Mouse (Mus musculus) thymus, postnatal 14 days (tissue): ENCODE measurements around the gene Arhgef2.

Source experiments
- DNase-seq: peaks from one replicate; pipeline ENCODE4 v3.0.0; 2021

The Arhgef2 gene

GRCm38 (mm10) chr3:88622113-88622940, 16.6 kb downstream of the Arhgef2 start:
- peak; percentile 68 for DNase-seq

DNA sequence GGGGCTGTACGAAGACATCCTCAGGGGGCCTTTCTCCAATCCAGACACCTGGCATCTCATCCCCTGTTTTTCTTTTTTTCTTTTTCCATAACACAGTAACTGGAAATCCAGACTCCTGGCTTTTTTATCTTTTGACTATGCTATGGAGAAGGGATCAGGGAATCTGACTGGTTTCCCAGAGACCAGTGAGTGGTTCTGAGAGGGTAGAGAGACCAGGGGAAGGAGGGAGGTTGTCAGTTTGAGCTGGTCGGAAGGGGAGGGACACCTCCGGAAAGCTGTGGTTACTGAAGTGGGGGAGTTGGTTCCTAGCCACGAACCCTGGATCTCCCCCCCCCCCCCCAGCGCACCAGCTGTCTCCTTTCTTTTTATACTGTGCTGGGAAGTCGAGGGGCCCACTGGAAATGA, 17.2 kb downstream of the Arhgef2 start:
- DNase-seq, result peak; percentile 63

GRCm38 (mm10) chr3:88623346-88624135, 17.8 kb downstream of the Arhgef2 start:
- DNase-seq, result peak; percentile 47

GRCm38 (mm10) chr3:88624324-88624723, 18.6 kb downstream of the Arhgef2 start:
- no peak for DNase-seq

DNA sequence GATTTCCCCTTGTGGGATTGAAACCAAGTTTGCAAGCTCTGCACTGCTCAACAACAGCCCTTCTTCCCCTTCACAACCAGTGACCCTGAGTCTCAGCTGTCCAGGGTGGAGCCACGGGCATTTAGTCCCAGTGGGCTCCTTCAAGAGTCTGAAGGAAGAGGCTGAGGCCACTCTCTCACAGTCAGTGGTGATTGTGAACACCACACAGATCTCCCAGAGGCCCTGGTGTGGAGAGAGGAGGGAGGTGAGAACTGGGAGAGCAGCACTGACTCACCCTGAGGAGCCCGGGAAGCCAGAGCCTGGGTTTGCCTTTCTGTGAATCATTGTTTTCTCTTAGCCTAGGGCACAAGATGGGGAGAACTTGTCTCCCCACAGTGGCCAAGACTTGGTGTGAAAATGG, 19.2 kb downstream of the Arhgef2 start:
- DNase-seq, result no peak

- DNase-seq, result no peak
Observed at GRCm38 (mm10) chr3:88625531-88625930, 19.8 kb downstream of the Arhgef2 start.

- DNase-seq, result no peak
Observed at GRCm38 (mm10) chr3:88626316-88626715, 20.6 kb downstream of the Arhgef2 start.

DNA sequence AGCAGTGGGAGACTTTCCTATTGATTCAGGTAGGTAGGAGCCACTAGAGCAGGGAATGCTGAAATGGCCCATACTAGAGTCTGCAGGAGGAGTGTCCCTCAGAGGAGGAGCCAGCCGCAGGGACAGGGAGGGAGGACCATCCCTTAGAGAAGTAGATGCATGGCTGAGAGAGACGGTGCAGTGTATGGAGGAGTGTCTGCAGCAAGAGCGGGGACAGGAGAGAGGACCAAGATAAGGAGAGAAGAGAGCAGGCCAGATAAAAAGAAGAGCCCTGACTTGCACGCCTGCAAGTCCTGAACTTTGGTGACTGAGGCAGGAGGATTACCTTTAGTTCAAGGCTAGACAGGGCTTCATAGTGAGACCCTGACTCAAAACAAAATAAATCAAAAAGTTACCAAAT, 21.3 kb downstream of the Arhgef2 start:
- no peak for DNase-seq

- DNase-seq, result no peak
Observed at GRCm38 (mm10) chr3:88627535-88627934, 21.8 kb downstream of the Arhgef2 start.

- DNase-seq, result no peak
Observed at GRCm38 (mm10) chr3:88628766-88629165, 23.0 kb downstream of the Arhgef2 start.

DNA sequence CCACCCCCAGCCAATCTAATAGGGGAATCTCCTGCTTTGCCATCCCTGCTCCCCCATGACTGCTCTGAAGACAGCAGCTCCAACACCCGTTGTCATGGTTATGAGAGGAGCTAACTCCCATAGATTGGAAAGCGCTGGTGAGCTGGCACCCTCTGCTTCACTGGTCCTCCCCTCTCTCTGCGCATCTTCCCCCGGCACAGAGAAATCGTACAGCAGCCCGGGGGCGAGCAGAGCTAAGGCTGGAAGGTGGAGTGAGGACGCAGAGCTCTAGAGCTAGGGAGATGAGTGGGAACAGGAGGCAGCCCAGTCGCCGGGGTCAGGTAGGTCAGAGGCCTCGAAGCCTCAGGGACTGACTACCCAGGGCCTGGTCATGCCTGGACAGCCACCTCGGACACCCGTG, 23.5 kb downstream of the Arhgef2 start:
- no peak for DNase-seq

DNA sequence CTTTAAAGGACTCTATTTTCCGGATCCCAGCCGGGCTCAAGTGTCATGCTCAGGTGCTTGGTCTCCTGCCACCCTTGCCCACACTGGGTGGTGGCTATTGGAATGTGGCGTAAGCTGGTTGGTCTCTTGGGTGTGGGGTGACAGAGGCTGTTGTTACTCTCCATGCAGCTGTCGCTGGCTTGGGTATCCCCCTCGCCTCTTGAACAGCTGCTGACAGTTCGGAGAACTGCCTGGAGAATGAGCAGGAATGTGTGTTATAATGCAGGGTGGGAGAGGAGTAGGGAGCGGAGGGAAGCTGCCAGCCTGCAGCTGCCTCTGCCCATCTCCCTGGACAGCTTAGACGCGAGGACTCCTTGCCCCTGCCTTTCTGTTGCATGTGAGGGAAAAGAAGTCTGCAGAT, 24.3 kb downstream of the Arhgef2 start:
- DNase-seq, result no peak

DNA sequence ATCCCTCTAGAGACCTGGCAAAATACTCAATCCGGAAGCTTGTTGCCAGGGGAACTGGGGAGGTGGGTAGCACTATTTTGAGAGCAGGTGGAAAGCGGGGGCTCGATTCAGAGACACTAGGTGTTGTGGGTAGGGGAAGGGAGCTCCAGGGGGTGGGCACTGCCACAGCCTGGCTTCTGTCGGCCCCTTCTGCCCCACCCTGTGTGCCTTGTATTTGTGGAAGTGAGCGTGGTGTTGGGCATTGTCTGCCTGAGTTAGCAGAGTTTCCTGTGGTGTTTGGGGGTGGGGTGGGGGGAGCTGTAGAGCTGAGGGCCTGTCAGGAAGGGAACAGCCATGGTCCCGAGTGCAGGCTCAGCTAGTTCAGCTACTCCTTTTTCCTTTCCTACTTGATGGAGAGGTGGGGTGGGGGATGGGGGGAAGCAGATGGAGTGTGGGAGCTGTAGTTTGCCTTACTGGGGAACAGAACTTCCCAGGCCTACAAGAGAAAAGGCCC, 25.1 kb downstream of the Arhgef2 start:
- DNase-seq, result no peak

DNA sequence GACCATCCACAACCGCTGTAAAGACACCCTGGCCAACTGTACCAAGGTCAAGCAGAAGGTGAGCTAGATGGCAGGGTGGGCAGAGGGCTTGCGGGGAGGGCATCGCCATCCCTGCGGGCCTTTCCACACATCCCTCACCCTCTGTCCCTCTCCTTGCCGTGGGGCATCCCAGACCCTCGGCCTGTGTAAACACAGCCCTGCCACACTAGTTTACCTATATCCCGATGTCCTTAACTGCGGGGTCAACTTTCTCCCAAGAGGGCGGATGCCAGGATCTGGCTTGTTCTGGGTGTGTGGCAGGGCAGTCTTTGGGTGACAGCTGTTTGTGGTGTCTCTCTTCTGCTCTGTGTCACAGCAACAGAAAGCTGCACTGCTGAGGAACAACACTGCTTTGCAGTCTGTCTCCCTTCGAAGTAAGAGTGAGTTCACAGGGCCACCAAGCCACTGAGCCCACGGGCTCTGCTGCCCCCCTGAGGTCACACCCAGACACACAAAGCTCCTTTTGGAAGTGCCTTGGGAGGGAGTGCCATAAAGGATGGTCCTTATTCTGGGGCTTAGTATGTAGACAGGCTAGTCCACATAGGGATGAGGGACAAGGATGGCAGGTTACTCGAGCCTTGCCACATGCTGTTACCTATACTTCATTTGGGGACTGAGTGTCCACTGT, 26.3 kb downstream of the Arhgef2 start:
- peak; percentile 38 for DNase-seq

DNA sequence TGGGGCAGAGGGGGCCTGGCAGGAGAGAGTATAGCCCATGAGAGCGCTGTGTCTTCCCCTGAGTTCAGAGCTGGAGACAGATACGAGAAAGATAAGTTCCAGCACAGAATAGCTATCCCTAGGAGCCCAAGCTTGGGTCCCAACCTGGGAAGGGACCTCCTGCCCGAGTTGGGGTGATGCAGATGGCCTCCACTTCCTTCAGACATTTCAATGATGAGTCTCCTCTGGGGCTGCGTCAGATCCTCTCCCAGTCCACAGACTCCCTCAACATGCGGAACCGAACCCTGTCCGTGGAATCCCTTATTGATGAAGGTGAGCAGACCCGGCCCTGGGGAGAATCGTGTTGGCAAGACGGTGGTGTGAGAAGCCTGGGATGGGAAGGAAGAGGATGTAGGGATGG, 27.3 kb downstream of the Arhgef2 start:
- no peak for DNase-seq

- no peak for DNase-seq
Observed at GRCm38 (mm10) chr3:88635506-88636275, 29.9 kb downstream of the Arhgef2 start.

GRCm38 (mm10) chr3:88636555-88636986, 30.8 kb downstream of the Arhgef2 start:
- DNase-seq, result no peak

DNA sequence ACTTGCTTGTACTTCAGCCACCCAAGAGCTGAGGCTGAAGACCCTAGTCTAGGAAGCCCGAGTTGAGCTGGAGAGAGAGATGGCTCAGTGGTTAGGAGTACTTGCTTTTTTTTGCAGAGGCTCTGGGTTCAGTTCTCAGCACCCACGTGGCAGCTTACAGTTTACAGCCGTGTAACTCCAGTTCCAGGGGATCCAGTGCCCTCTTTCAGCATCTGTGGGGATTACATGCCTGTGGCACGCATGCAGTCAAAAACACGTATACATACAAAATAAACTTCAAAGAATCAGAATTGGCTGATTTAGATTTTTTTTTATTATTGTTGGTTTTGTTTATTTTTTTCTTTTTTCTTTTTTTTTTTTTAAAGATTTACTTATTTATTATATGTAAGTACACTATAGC, 31.4 kb downstream of the Arhgef2 start:
- DNase-seq, result no peak

DNA sequence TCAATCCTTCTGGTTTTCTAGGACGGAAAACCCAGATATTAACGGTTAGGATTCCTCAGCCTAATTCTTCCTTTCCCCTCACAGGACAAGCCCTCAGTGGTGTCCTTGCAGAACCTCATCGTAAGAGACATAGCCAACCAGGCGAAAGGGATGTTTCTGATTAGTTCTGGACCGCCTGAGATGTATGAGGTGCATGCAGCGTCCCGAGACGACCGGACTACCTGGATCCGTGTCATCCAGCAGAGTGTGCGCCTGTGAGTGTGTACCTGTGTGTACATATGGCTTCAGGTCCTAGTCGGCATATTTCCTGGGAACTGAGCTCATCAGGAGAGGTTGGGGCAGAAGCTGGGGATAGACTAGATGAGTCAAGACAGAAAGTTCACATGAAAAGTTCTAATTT, 33.5 kb downstream of the Arhgef2 start:
- no peak for DNase-seq

GRCm38 (mm10) chr3:88640676-88641075, 34.9 kb downstream of the Arhgef2 start:
- peak; percentile 78 for DNase-seq

DNA sequence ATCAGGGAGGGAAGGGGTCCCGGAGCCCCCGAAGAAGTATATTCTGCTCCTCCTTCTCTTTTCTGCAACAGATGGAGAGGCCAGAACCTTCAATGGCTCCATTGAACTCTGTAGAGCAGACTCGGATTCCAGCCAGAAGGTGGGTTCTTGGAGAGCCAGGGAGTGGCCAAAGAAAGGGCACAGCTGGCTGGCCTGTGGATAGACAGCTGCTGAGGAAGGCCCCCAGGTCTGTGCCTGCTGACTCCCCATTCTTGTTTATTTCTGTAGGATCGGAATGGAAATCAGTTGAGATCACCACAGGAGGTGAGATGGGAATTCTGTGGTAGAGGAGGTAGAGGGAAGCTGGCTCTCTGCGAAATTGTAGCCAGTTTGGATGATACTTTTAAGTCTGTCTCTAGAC, 37.3 kb downstream of the Arhgef2 start:
- DNase-seq, result no peak

DNA sequence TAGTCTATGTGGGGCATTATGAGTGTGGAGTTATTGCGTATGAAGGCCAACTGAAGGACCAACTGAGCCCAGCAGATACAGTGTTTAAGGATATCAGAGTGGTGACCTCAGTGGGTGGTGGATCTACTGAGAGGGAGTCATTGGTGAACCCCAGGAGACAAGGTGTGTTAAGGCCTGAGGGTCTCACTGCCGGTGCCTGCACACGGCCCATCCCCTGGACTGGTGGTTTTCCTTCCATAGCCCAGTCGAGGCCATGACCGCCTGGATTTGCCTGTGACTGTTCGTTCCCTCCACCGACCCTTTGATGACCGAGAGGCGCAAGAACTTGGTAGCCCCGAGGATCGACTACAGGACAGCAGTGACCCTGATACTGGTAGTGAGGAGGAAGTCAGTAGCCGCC, 40.2 kb downstream of the Arhgef2 start:
- no peak for DNase-seq
